ENCODE assay signal across 12 mouse cellular contexts in the genomic region with DNA sequence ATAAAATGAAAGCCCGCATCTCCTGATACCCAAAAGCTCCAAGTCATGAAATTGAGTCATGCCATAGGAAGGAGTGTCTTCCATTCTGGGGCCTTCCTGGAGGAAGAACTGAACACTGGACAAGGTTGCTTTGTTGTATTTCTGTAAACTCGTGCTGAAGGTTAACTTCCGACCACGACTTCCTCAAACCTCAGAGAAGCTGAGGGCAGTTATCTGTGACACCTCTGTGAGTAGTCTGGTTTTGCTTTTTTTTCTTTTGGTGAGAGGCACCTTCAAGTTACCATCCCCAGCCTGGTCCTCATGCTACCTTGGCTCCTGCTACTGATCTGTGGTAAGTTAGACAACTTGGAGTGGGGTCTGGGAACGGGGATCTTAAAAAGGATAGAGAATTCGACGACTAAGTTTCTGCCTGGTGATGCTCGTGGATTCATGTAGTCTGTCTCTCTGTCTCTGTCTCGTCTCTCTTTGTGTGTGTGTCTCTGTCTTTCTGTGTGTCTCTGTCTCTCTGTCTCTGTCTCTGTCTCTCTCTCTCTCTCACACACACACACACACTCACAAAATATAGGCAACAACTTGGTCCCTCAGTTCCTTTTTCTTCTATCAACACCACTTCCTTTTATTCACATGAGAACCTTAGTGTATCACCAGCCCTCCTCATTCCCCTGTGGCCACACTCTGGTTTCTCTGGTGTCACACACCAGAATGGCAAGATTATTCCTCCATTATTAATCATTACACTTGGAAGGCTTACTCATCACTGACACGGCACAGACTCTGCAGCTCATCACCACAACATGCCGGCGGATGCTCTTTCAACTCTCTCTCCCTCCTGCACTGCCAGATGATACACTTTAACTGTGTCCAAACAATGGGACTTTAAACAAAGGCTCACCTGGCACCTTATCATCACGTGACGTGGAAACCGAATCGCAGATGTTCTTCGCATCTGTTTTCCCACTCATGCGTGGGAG. TPM values are rescaled to one million over a fixed set of nuclear protein-coding genes. Genes with fewer than 3 reads are reported as not detected.
DNase-seq lines count a peak whose midpoint lies in the region; ATAC-seq and TF ChIP-seq lines count a peak whose summit lies in the region.
"Had no signal": no experiment of that assay in that cellular context is flagged by ENCODE, and none has a peak within 500 bp of the region (broad histone marks: within the 10 kb centered on the region; RNA-seq: fewer than 3 reads in every experiment).

A gene (plus strand): TSS at position 193 of the 971 bp plus-strand sequence.

- no peaks in the 10 kb centered on the region for H3K27me3 ChIP-seq in liver, postnatal 0 days (ENCODE audit: insufficient read depth, low read length)
- no peaks in the 10 kb centered on the region for H3K27me3 ChIP-seq in liver, embryonic 12.5 days (replicated peaks)
- no peaks in the 10 kb centered on the region for H3K27me3 ChIP-seq in midbrain, embryonic 13.5 days
- no peaks in the 10 kb centered on the region for H3K27me3 ChIP-seq in forebrain, embryonic 15.5 days
- H3K27me3 ChIP-seq: hindbrain, embryonic 15.5 days had no signal

- H3K4me2 ChIP-seq in liver, postnatal 0 days (ENCODE audit: low read depth, low read length) = peak within 1 kb of the TSS; percentile 12
- H3K4me2 ChIP-seq in liver, embryonic 12.5 days = no peak within 1 kb of the TSS
- H3K4me2 ChIP-seq in midbrain, embryonic 13.5 days (replicated peaks) = no peak within 1 kb of the TSS
- no peak within 1 kb of the TSS for H3K4me2 ChIP-seq in forebrain, embryonic 15.5 days (replicated peaks)
- H3K4me2 ChIP-seq: hindbrain, embryonic 15.5 days had no signal

- H3K4me3 ChIP-seq in liver, postnatal 0 days (ENCODE audit: low read depth, low read length) = no peak within 1 kb of the TSS
- H3K4me3 ChIP-seq in liver, embryonic 12.5 days = no peak within 1 kb of the TSS
- H3K4me3 ChIP-seq in midbrain, embryonic 13.5 days (replicated peaks) = no peak within 1 kb of the TSS
- no peak within 1 kb of the TSS for H3K4me3 ChIP-seq in forebrain, embryonic 15.5 days
- H3K4me3 ChIP-seq: hindbrain, embryonic 15.5 days had no signal

- DNase-seq in liver, postnatal 0 days = no peak
- peak; percentile 44 for DNase-seq in MEL-GATA-1-ER (ENCODE audit: extremely low read depth, low read depth)
- peak; percentile 45 for DNase-seq in induced T-regulatory cell, adult 2 months (ENCODE audit: low read depth)
- peak; percentile 44 to 51 for DNase-seq in spleen, adult 18-20 months
- no peak for DNase-seq in kidney, adult 11 months
- DNase-seq: gastrocnemius, postnatal 10 days; layer of hippocampus, postnatal 36 days; thymus, adult 2 months had no signal

- no peaks in the 10 kb centered on the region for H3K36me3 ChIP-seq in liver, postnatal 0 days (replicated peaks; ENCODE audit: insufficient read depth, low read length)
- no peaks in the 10 kb centered on the region for H3K36me3 ChIP-seq in liver, embryonic 12.5 days
- H3K36me3 ChIP-seq in midbrain, embryonic 13.5 days = no peaks in the 10 kb centered on the region
- H3K36me3 ChIP-seq in forebrain, embryonic 15.5 days = no peaks in the 10 kb centered on the region
- H3K36me3 ChIP-seq: hindbrain, embryonic 15.5 days had no signal

- 0 out of 2 replicates have a peak within 1 kb of the TSS, but pooled peaks have one; percentile 12 for H3K27ac ChIP-seq in liver, postnatal 0 days (ENCODE audit: low read depth)
- H3K27ac ChIP-seq in liver, embryonic 12.5 days = no peak within 1 kb of the TSS
- no peak within 1 kb of the TSS for H3K27ac ChIP-seq in midbrain, embryonic 13.5 days
- H3K27ac ChIP-seq in forebrain, embryonic 15.5 days (replicated peaks) = no peak within 1 kb of the TSS
- H3K27ac ChIP-seq: hindbrain, embryonic 15.5 days had no signal

- H3K9ac ChIP-seq in liver, postnatal 0 days (replicated peaks) = no peak within 1 kb of the TSS
- H3K9ac ChIP-seq in liver, embryonic 12.5 days = no peak within 1 kb of the TSS
- H3K9ac ChIP-seq in midbrain, embryonic 13.5 days (replicated peaks) = no peak within 1 kb of the TSS
- H3K9ac ChIP-seq in forebrain, embryonic 15.5 days (replicated peaks) = no peak within 1 kb of the TSS
- H3K9ac ChIP-seq: hindbrain, embryonic 15.5 days had no signal

- peaks cover 2% of the 10 kb centered on the region; the same call in 1 of the 2 replicates for H3K4me1 ChIP-seq in liver, postnatal 0 days (ENCODE audit: insufficient read depth)
- no peaks in the 10 kb centered on the region for H3K4me1 ChIP-seq in liver, embryonic 12.5 days
- no peaks in the 10 kb centered on the region for H3K4me1 ChIP-seq in midbrain, embryonic 13.5 days (replicated peaks)
- H3K4me1 ChIP-seq in forebrain, embryonic 15.5 days = no peaks in the 10 kb centered on the region
- H3K4me1 ChIP-seq: hindbrain, embryonic 15.5 days had no signal

- 44% methylated on average over 18 of the region's 18 CpGs for WGBS in liver, postnatal 0 days (ENCODE audit: insufficient replicate concordance)
- 44% methylated on average over 18 of the region's 18 CpGs for WGBS in liver, embryonic 12.5 days (ENCODE audit: insufficient replicate concordance)
- WGBS in midbrain, embryonic 13.5 days = 87% methylated on average over 18 of the region's 18 CpGs
- 85% methylated on average over 18 of the region's 18 CpGs for WGBS in forebrain, embryonic 15.5 days

- no peak for TF ChIP-seq CTCF in liver, postnatal 0 days (IDR thresholded peaks at IDR 0.05; ENCODE audit: low read depth)

- ATAC-seq in liver, postnatal 0 days = peak; percentile 31; the same call in 1 of the 2 replicates
- ATAC-seq in liver, embryonic 12.5 days = no peak
- ATAC-seq in midbrain, embryonic 13.5 days = no peak
- no peak for ATAC-seq in forebrain, embryonic 15.5 days (replicated peaks)

- TF ChIP-seq EP300 in liver, postnatal 0 days (IDR thresholded peaks at IDR 0.05; ENCODE audit: low read depth) = no peak

- H3K9me3 ChIP-seq in liver, postnatal 0 days (ENCODE audit: low read length) = no peaks in the 10 kb centered on the region
- H3K9me3 ChIP-seq in liver, embryonic 12.5 days (replicated peaks) = no peaks in the 10 kb centered on the region
- H3K9me3 ChIP-seq in midbrain, embryonic 13.5 days = no peaks in the 10 kb centered on the region
- H3K9me3 ChIP-seq in forebrain, embryonic 15.5 days = no peaks in the 10 kb centered on the region
- H3K9me3 ChIP-seq: hindbrain, embryonic 15.5 days had no signal

RNA-seq across cellular contexts. Expression of the gene that starts here (rescaled TPM):
- polyA plus RNA-seq in liver, postnatal 0 days (2015; fragmentation: Nextera tagmentation; extraction: Ambion mirVana) = 0.95 and 1.7 TPM in 2 replicates
- polyA plus RNA-seq in liver, embryonic 12.5 days (2016; fragmentation: Nextera tagmentation; extraction: Ambion mirVana) = 0.75 and 0.79 TPM in 2 replicates
- 0.09 TPM in 1 of 2 replicates, not detected in the other for polyA plus RNA-seq in midbrain, embryonic 13.5 days (2015; fragmentation: Nextera tagmentation; extraction: Ambion mirVana)
- not detected in 2 replicates for polyA plus RNA-seq in forebrain, embryonic 15.5 days (2015; fragmentation: Nextera tagmentation; extraction: Ambion mirVana)

Comparison
In these comparisons a context has a peak if more than half of its experiments do, and no peak if none do; other contexts are left out.
1. DNase-seq: peak in MEL-GATA-1-ER (single experiment), induced T-regulatory cell, adult 2 months (single experiment) and spleen, adult 18-20 months (2 of 2); none in liver, postnatal 0 days (single experiment) and kidney, adult 11 months (single experiment).